In genomic region chr9:76364874-76365273, GRCm38 (mm10) we compare ENCODE assay signal across 27 mouse cellular contexts. TPM values are rescaled to one million over a fixed set of nuclear protein-coding genes. Genes with fewer than 3 reads are reported as not detected.
DNase-seq lines count a peak whose midpoint lies in the region; ATAC-seq and TF ChIP-seq lines count a peak whose summit lies in the region.
"Had no signal": no experiment of that assay in that cellular context is flagged by ENCODE, and none has a peak within 500 bp of the region (broad histone marks: within the 10 kb centered on the region; RNA-seq: fewer than 3 reads in every experiment).

No protein-coding gene starts in this region.

- 66% methylated on average over 6 of the region's 6 CpGs for WGBS in lung, adult 2 months
- WGBS in hindbrain, embryonic 16.5 days, result 90% methylated on average over 6 of the region's 6 CpGs

- dilution Hi-C loops in CH12.LX (cut with MboI; ENCODE audit: extremely low pct_ligation_motif_present, extremely low pct_unique_long_range_greater_than_20kb, low sequenced_read_pairs), result no loop called here

- no peaks in the 10 kb centered on the region for H3K4me1 ChIP-seq in lung, adult 2 months (ENCODE audit: control insufficient read depth, insufficient read depth, low read length)
- H3K4me1 ChIP-seq in CH12.LX (ENCODE audit: control insufficient read depth in 1 of 2, insufficient read depth in 2 of 2), result peaks cover 13 to 48% of the 10 kb centered on the region in 2 experiments
- no peaks in the 10 kb centered on the region for H3K4me1 ChIP-seq in hindbrain, embryonic 16.5 days (ENCODE audit: control insufficient read depth, insufficient read depth, low read depth, low read length)
- H3K4me1 ChIP-seq: embryonic facial prominence, embryonic 12.5 days; embryonic facial prominence, embryonic 15.5 days; heart, embryonic 12.5 days; heart, embryonic 15.5 days had no signal

- H3K36me3 ChIP-seq in CH12.LX (replicated peaks in 1 of 2; ENCODE audit: control insufficient read depth in 1 of 2, insufficient read depth in 1 of 2, low read length in 1 of 2), result no peaks in the 10 kb centered on the region
- no peaks in the 10 kb centered on the region for H3K36me3 ChIP-seq in hindbrain, embryonic 16.5 days (ENCODE audit: control insufficient read depth, insufficient read depth, low read length)
- H3K36me3 ChIP-seq: embryonic facial prominence, embryonic 12.5 days; embryonic facial prominence, embryonic 15.5 days; G1E; heart, embryonic 12.5 days; heart, embryonic 15.5 days had no signal

- peak; percentile 1 for DNase-seq in lung, postnatal 25 days (ENCODE audit: low spot score)
- DNase-seq in lung, adult 2 months, result no peak
- DNase-seq in A20 (ENCODE audit: low read depth, low spot score) (peak; percentile 80), CH12.LX (ENCODE audit: extremely low read depth) (peak; percentile 70)
- no peak for DNase-seq in cerebellum, postnatal 36 days
- DNase-seq: adrenal gland, postnatal 10 days; adrenal gland, postnatal 36 days; cerebellum, adult 18-20 months; cerebellum, adult 9-10 months; cerebellum, postnatal 14 days; forebrain, postnatal 0 days; gastrocnemius, adult 2 months; gastrocnemius, postnatal 14 days; heart, adult 18-20 months; heart, postnatal 10 days; heart, postnatal 36 days had no signal

- H3K4me2 ChIP-seq in CH12.LX (ENCODE audit: insufficient read depth, low read depth, poor library complexity, severe bottlenecking), result peak overlapping the region; percentile 61; the same call in 1 of the 2 replicates
- no peak overlapping the region for H3K4me2 ChIP-seq in hindbrain, embryonic 16.5 days (ENCODE audit: low read length)
- H3K4me2 ChIP-seq: embryonic facial prominence, embryonic 12.5 days; embryonic facial prominence, embryonic 15.5 days; heart, embryonic 12.5 days; heart, embryonic 15.5 days; hindbrain, embryonic 14.5 days had no signal

- H3K79me2 ChIP-seq in CH12.LX (replicated peaks; ENCODE audit: control insufficient read depth, extremely low read depth, insufficient read depth, poor library complexity, severe bottlenecking), result no peaks in the 10 kb centered on the region

- TF ChIP-seq CTCF in lung, adult 2 months (IDR thresholded peaks at IDR 0.05; ENCODE audit: insufficient read depth, low read length), result no peak
- peak in 1 of 2 experiments; percentile 60; a peak in 2 of 4 replicates for TF ChIP-seq CTCF in CH12.LX (conservative IDR thresholded peaks at IDR 0.05 in 1 of 2, IDR thresholded peaks at IDR 0.05 in 1 of 2; ENCODE audit: low read depth in 2 of 2, low read length in 2 of 2)

- no peak overlapping the region for H3K9ac ChIP-seq in CH12.LX (ENCODE audit: insufficient read depth, low read depth)
- H3K9ac ChIP-seq in hindbrain, embryonic 16.5 days (ENCODE audit: low read depth, low read length), result no peak overlapping the region
- H3K9ac ChIP-seq: embryonic facial prominence, embryonic 12.5 days; embryonic facial prominence, embryonic 15.5 days; forebrain, postnatal 0 days; heart, embryonic 12.5 days; heart, embryonic 15.5 days; hindbrain, embryonic 14.5 days had no signal

- TF ChIP-seq EP300 in CH12.LX (IDR thresholded peaks at IDR 0.05; ENCODE audit: low read length), result peak; percentile 98

- H3K27me3 ChIP-seq in CH12.LX (replicated peaks), result no peaks in the 10 kb centered on the region
- H3K27me3 ChIP-seq in hindbrain, embryonic 16.5 days (replicated peaks; ENCODE audit: control insufficient read depth, insufficient read depth, low read length), result no peaks in the 10 kb centered on the region
- H3K27me3 ChIP-seq: embryonic facial prominence, embryonic 12.5 days; embryonic facial prominence, embryonic 15.5 days; heart, embryonic 12.5 days; heart, embryonic 15.5 days had no signal

- no peaks in the 10 kb centered on the region for H3K9me3 ChIP-seq in CH12.LX (replicated peaks; ENCODE audit: low read length)
- no peaks in the 10 kb centered on the region for H3K9me3 ChIP-seq in hindbrain, embryonic 16.5 days (ENCODE audit: control insufficient read depth, low read length)
- H3K9me3 ChIP-seq: embryonic facial prominence, embryonic 12.5 days; embryonic facial prominence, embryonic 15.5 days; G1E; heart, embryonic 12.5 days; heart, embryonic 15.5 days had no signal

- TF ChIP-seq RAD21 in CH12.LX (IDR thresholded peaks at IDR 0.05; ENCODE audit: low read depth, low read length), result peak; percentile 50

- in situ Hi-C loops in CH12.LX (cut with MboI; ENCODE audit: low pct_ligation_motif_present, low pct_unique_long_range_greater_than_20kb, low sequenced_read_pairs), result loop anchor here (25.0 kb wide), 1 partner anchor 297 kb away; no protein-coding TSS in a partner anchor

- ATAC-seq in hindbrain, embryonic 16.5 days, result no peak
- ATAC-seq: forebrain, embryonic 14.5 days; forebrain, postnatal 0 days; Patski had no signal

- TF ChIP-seq POLR2A in lung, adult 2 months (IDR thresholded peaks at IDR 0.05; ENCODE audit: borderline replicate concordance, extremely low read depth, low read depth, low read length), result no peak
- TF ChIP-seq POLR2A in CH12.LX (IDR thresholded peaks at IDR 0.05; ENCODE audit: low read depth, low read length), result no peak

- H3K27ac ChIP-seq in CH12.LX (ENCODE audit: insufficient read depth, low read depth), result no peak overlapping the region
- H3K27ac ChIP-seq in hindbrain, embryonic 16.5 days (ENCODE audit: low read depth, low read length), result no peak overlapping the region
- H3K27ac ChIP-seq: embryonic facial prominence, embryonic 12.5 days; embryonic facial prominence, embryonic 15.5 days; gastrocnemius, adult 2 months; heart, embryonic 15.5 days; hindbrain, embryonic 14.5 days had no signal

- no peak overlapping the region for H3K4me3 ChIP-seq in lung, adult 2 months (replicated peaks; ENCODE audit: extremely low read depth, low read depth, low read length)
- H3K4me3 ChIP-seq in CH12.LX (replicated peaks in 1 of 3; ENCODE audit: low read depth in 2 of 3, low read length in 2 of 3, poor library complexity in 1 of 3), result no peak overlapping the region
- H3K4me3 ChIP-seq in hindbrain, embryonic 16.5 days (ENCODE audit: low read length), result no peak overlapping the region
- H3K4me3 ChIP-seq: embryonic facial prominence, embryonic 12.5 days; embryonic facial prominence, embryonic 15.5 days; gastrocnemius, adult 2 months; heart, embryonic 12.5 days; heart, embryonic 15.5 days had no signal

TF ChIP-seq in CH12.LX, 34 proteins besides CTCF, POLR2A, EP300 and RAD21:
- no peak for TF ChIP-seq ZMIZ1 (IDR thresholded peaks at IDR 0.05; ENCODE audit: low read depth, low read length)
- peak; percentile 52; the same call in 1 of the 2 replicates for TF ChIP-seq MYC (IDR thresholded peaks at IDR 0.05; ENCODE audit: low read depth, low read length)
- TF ChIP-seq BHLHE40 (IDR thresholded peaks at IDR 0.05; ENCODE audit: low read depth, low read length), result peak; percentile 81
- peak; percentile 57 for TF ChIP-seq ZNF384 (IDR thresholded peaks at IDR 0.05; ENCODE audit: low read depth, low read length)
- TF ChIP-seq MEF2A (IDR thresholded peaks at IDR 0.05; ENCODE audit: borderline replicate concordance, low read depth, low read length), result peak; percentile 99
- TF ChIP-seq SMC3 (IDR thresholded peaks at IDR 0.05; ENCODE audit: low read depth, low read length), result peak; percentile 39
- TF ChIP-seq TCF12 (IDR thresholded peaks at IDR 0.05; ENCODE audit: low read depth, low read length), result peak; percentile 92
- TF ChIP-seq RCOR1 (conservative IDR thresholded peaks at IDR 0.05; ENCODE audit: low read depth, low read length), result peak; percentile 85; the same call in 1 of the 2 replicates
- TF ChIP-seq JUND (conservative IDR thresholded peaks at IDR 0.05; ENCODE audit: low read depth, low read length), result peak; percentile 74
- TF ChIP-seq NELFE (IDR thresholded peaks at IDR 0.05; ENCODE audit: low read depth, low read length), result no peak
- peak; percentile 61; the same call in 1 of the 2 replicates for TF ChIP-seq CHD2 (IDR thresholded peaks at IDR 0.05; ENCODE audit: low read length)
- peak; percentile 81 for TF ChIP-seq ETS1 (conservative IDR thresholded peaks at IDR 0.05; ENCODE audit: low read depth, low read length)
- peak; percentile 66 for TF ChIP-seq MAFK (IDR thresholded peaks at IDR 0.05; ENCODE audit: insufficient replicate concordance, low read length)
- no peak for TF ChIP-seq USF1 (IDR thresholded peaks at IDR 0.05; ENCODE audit: low read depth, low read length)
- 0 out of 2 replicates have a peak, but pooled peaks have one; percentile 36 for TF ChIP-seq E2F4 (IDR thresholded peaks at IDR 0.05; ENCODE audit: insufficient replicate concordance, low read depth, low read length)
- TF ChIP-seq PAX5 (IDR thresholded peaks at IDR 0.05; ENCODE audit: low read length), result no peak
- peak; percentile 37; the same call in 1 of the 2 replicates for TF ChIP-seq JUN (IDR thresholded peaks at IDR 0.05; ENCODE audit: insufficient read depth, low read depth, low read length)
- TF ChIP-seq IRF4 (IDR thresholded peaks at IDR 0.05; ENCODE audit: low read depth, low read length), result peak; percentile 95

RNA-seq across cellular contexts. Expression of gene Hcrtr2, which starts 41.2 kb away (rescaled TPM):
- 0.05 and 0.06 TPM in 2 replicates for polyA plus RNA-seq in lung, adult 2 months (2012; rRNA removed)
- total RNA-seq in CH12.LX (2012; rRNA removed) (0.04 TPM in 1 of 2 replicates, not detected in the other), CH12.LX (2014; rRNA removed) (0.08 TPM in 1 of 2 replicates, not detected in the other)
- not detected in 2 replicates for polyA plus RNA-seq in CH12.LX (2012; ENCODE audit: insufficient read length, low read depth)
- polyA plus RNA-seq in hindbrain, embryonic 16.5 days (2015; fragmentation: Nextera tagmentation; extraction: Ambion mirVana), result 9.8 and 11.3 TPM in 2 replicates
- total RNA-seq: common myeloid progenitor, adult 5-6 weeks; gastrocnemius, adult 2 months; gastrocnemius, postnatal 14 days; gastrocnemius, postnatal 4 days; heart, adult 18-20 months; heart, postnatal 10 days; heart, postnatal 36 days had no signal
- polyA plus RNA-seq: G1E, Patski had no signal

Comparison
In these comparisons a context has a peak if more than half of its experiments do, and no peak if none do; other contexts are left out.
1. DNase-seq: peak in lung, postnatal 25 days (single experiment), A20 (single experiment) and CH12.LX (single experiment); none in lung, adult 2 months (single experiment) and cerebellum, postnatal 36 days (0 of 2).
2. RNA of gene Hcrtr2, which starts 41.2 kb away (polyA plus RNA-seq): 9.8 to 11.3 TPM in hindbrain, embryonic 16.5 days; 0.05 to 0.06 TPM in lung, adult 2 months and not detected in CH12.LX; every median in the first group is over 10 times any median in the second.